Mouse (Mus musculus) liver, postnatal 0 days (tissue): ENCODE results near the gene Adgrb3. TPM values are rescaled to one million over a fixed set of nuclear protein-coding genes. Genes with fewer than 3 reads are reported as not detected.

ENCODE experiments used
- ATAC-seq: fragments of 200-750 bp; cut with Nextera tagmentation; 2 replicates; pipeline ENCODE4 v1.8.0; 2017; ENCODE audit warnings: mild to moderate bottlenecking, moderate library complexity
- DNase-seq: peaks from one replicate; pipeline ENCODE4 v3.0.0-alpha.2; 2016
- H3K27ac ChIP-seq: fragments of 300-500 bp; sonication (generic); 2 replicates; pipeline ENCODE4 v1.5.1; 2014; ENCODE audit warnings: antibody characterized with exemption, moderate library complexity, mild to moderate bottlenecking, low read depth
- H3K27me3 ChIP-seq: fragments of 300-500 bp; sonication (generic); 2 replicates; pipeline ENCODE4 v1.6.1; 2014; ENCODE audit warnings: low read length, control low read depth, mixed read lengths; ENCODE audit not compliant: insufficient read depth
- H3K36me3 ChIP-seq: fragments of 300-500 bp; sonication (generic); replicated peaks from 2 replicates; pipeline ENCODE4 v1.6.1; 2014; ENCODE audit warnings: mild to moderate bottlenecking, control low read depth, low read length, moderate library complexity, mixed read lengths; ENCODE audit not compliant: insufficient read depth
- H3K4me1 ChIP-seq: fragments of 300-500 bp; sonication (generic); 2 replicates; pipeline ENCODE4 v1.6.1; 2014; ENCODE audit warnings: antibody characterized with exemption, mild to moderate bottlenecking, control low read depth; ENCODE audit not compliant: insufficient read depth
- H3K4me2 ChIP-seq: fragments of 300-500 bp; sonication (generic); 2 replicates; pipeline ENCODE4 v1.6.1; 2014; ENCODE audit warnings: low read depth, mild to moderate bottlenecking, low read length, moderate library complexity, mixed read lengths
- H3K4me3 ChIP-seq: fragments of 300-500 bp; sonication (generic); 2 replicates; pipeline ENCODE4 v1.5.1; 2014; ENCODE audit warnings: low read depth, low read length
- H3K9ac ChIP-seq: fragments of 300-500 bp; sonication (generic); replicated peaks from 2 replicates; pipeline ENCODE4 v1.6.1; 2014; ENCODE audit warnings: mild to moderate bottlenecking, moderate library complexity
- H3K9me3 ChIP-seq: fragments of 300-500 bp; sonication (generic); 2 replicates; pipeline ENCODE4 v1.6.1; 2016; ENCODE audit warnings: mild to moderate bottlenecking, control low read depth, low read length, mixed read lengths
- CTCF ChIP-seq: sonication (generic); IDR thresholded peaks from 2 replicates; pipeline ENCODE4 v1.5.1; 2016; ENCODE audit warnings: antibody characterized with exemption, low read depth
- EP300 ChIP-seq: IDR thresholded peaks from 2 replicates; pipeline ENCODE4 v1.6.1; 2016; ENCODE audit warnings: antibody characterized with exemption, low read depth, mild to moderate bottlenecking
- WGBS: fragments of 180-500 bp; shearing (Covaris S2); extraction: QIAGEN DNeasy Blood & Tissue Kit; methylation state at CpG from one replicate; pipeline ENCODE4 v1.1.7; 2014; ENCODE audit not compliant: insufficient replicate concordance; 5-methylcytosine and 5-hydroxymethylcytosine counted together
- polyA plus RNA-seq: library from polyadenylated mRNA; unstranded; fragments of >200 nt; fragmentation: Nextera tagmentation; extraction: Ambion mirVana; gene quantifications from 2 replicates; pipeline ENCODE4 v1.2.1, GENCODE M21; 2015

Adgrb3 gene
- polyA plus RNA-seq, 1 experiment from 2014 or later = not detected

GRCm38 (mm10) chr1:25179860-25180582 lies 649.5 kb downstream of the Adgrb3 start:
- WGBS = 49% methylated on average over 9 of the region's 9 CpGs
- no peak for DNase-seq

GRCm38 (mm10) chr1:25178347-25179130 lies 651.0 kb downstream of the Adgrb3 start:
- Histone ChIP-seq H3K9ac (no peak overlapping the region), H3K4me2 (no peak overlapping the region), H3K36me3 (no peaks in the 10 kb centered on the region), H3K9me3 (no peaks in the 10 kb centered on the region), H3K4me1 (no peaks in the 10 kb centered on the region), H3K27me3 (no peaks in the 10 kb centered on the region), H3K4me3 (no peak overlapping the region), H3K27ac (no peak overlapping the region)
- no peak for DNase-seq
- no peak for ATAC-seq
- 50% methylated on average over 21 of the region's 21 CpGs for WGBS
- TF ChIP-seq EP300 (no peak), CTCF (no peak)

More at GRCm38 (mm10) chr1:25179860-25180582, 649.5 kb downstream of the Adgrb3 start:
- no peak for ATAC-seq
- H3K9ac ChIP-seq = no peak overlapping the region
- no peak overlapping the region for H3K4me3 ChIP-seq
- H3K27me3 ChIP-seq = no peaks in the 10 kb centered on the region
- H3K36me3 ChIP-seq = no peaks in the 10 kb centered on the region
- no peaks in the 10 kb centered on the region for H3K4me1 ChIP-seq
- no peak for TF ChIP-seq CTCF
- TF ChIP-seq EP300 = no peak
- no peak overlapping the region for H3K27ac ChIP-seq
- H3K9me3 ChIP-seq = no peaks in the 10 kb centered on the region
- H3K4me2 ChIP-seq = no peak overlapping the region

- Histone ChIP-seq H3K36me3 (no peaks in the 10 kb centered on the region), H3K4me3 (no peak overlapping the region), H3K4me2 (no peak overlapping the region), H3K9me3 (no peaks in the 10 kb centered on the region), H3K27ac (no peak overlapping the region), H3K9ac (no peak overlapping the region), H3K4me1 (no peaks in the 10 kb centered on the region), H3K27me3 (no peaks in the 10 kb centered on the region)
- DNase-seq (no peak), ATAC-seq (no peak)
- WGBS = 75% methylated on average over 5 of the region's 5 CpGs
- TF ChIP-seq EP300 (no peak), CTCF (no peak)
Observed at GRCm38 (mm10) chr1:25167120-25167519, 662.4 kb downstream of the Adgrb3 start.

GRCm38 (mm10) chr1:25166036-25166796 lies 663.3 kb downstream of the Adgrb3 start:
- Histone ChIP-seq H3K4me3 (no peak overlapping the region), H3K36me3 (no peaks in the 10 kb centered on the region), H3K4me2 (no peak overlapping the region), H3K4me1 (no peaks in the 10 kb centered on the region), H3K27me3 (no peaks in the 10 kb centered on the region), H3K9me3 (no peaks in the 10 kb centered on the region), H3K27ac (no peak overlapping the region), H3K9ac (no peak overlapping the region)
- DNase-seq (no peak), ATAC-seq (no peak)
- 73% methylated on average over 11 of the region's 11 CpGs for WGBS
- TF ChIP-seq CTCF (no peak), EP300 (no peak)

- ATAC-seq (no peak), DNase-seq (no peak)
- Histone ChIP-seq H3K9me3 (no peaks in the 10 kb centered on the region), H3K27ac (no peak overlapping the region), H3K27me3 (no peaks in the 10 kb centered on the region), H3K4me3 (no peak overlapping the region), H3K36me3 (no peaks in the 10 kb centered on the region), H3K9ac (no peak overlapping the region), H3K4me2 (no peak overlapping the region), H3K4me1 (no peaks in the 10 kb centered on the region)
- 72% methylated on average over 6 of the region's 6 CpGs for WGBS
- no peak for TF ChIP-seq CTCF
- TF ChIP-seq EP300 = no peak
Observed at GRCm38 (mm10) chr1:25163561-25163960, 665.9 kb downstream of the Adgrb3 start.

GRCm38 (mm10) chr1:25146206-25146605 lies 683.3 kb downstream of the Adgrb3 start:
- no peak for DNase-seq
- H3K27me3 ChIP-seq = no peaks in the 10 kb centered on the region
- no peak overlapping the region for H3K27ac ChIP-seq
- ATAC-seq = no peak
- TF ChIP-seq EP300 (no peak), CTCF (no peak)
- no peak overlapping the region for H3K4me2 ChIP-seq
- no peaks in the 10 kb centered on the region for H3K4me1 ChIP-seq
- H3K9me3 ChIP-seq = no peaks in the 10 kb centered on the region
- H3K9ac ChIP-seq = no peak overlapping the region
- H3K4me3 ChIP-seq = no peak overlapping the region
- WGBS = 64% methylated on average over 3 of the region's 3 CpGs
- no peaks in the 10 kb centered on the region for H3K36me3 ChIP-seq
